In the genomic region with DNA sequence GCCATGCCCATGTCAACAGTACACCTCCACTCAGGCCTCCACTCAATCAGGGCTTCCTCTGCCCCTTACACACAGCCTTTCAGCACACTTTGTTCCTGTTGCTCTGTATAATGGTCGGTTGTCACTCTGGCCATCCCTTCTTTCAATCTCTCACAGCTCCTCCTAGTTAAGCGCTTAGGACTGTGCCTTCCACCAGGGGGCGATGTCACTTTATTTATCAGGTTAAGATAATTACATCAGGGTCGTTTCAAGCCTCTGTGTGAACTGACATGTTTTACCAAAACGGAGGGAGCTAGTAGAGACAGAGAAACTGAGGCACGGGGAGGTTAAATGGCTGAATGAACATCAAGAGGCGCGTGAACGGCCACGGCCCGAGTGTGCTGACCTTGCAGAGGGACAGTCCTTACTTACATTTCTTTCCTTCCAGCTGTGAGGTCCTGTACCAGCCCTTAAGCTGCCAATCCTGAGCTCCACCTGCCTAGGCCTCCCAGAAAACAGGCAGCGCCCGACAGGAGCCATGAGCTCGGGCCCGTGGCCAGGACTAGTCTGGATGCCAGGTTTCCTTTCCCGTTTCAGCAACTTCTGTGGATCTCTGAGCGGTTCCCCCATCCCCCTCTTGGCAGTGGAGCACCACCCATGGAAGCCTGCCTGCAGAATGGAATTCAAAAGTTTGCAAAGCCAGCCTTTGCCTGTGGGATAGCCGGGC, we compare ENCODE assay signal across 8 mouse cellular contexts. TPM values are rescaled to one million over a fixed set of nuclear protein-coding genes. Genes with fewer than 3 reads are reported as not detected.
DNase-seq lines count a peak whose midpoint lies in the region; ATAC-seq and TF ChIP-seq lines count a peak whose summit lies in the region.

No protein-coding gene starts in this region.

- H3K9ac ChIP-seq in heart, embryonic 15.5 days: peak overlapping the region; percentile 26
- H3K9ac ChIP-seq in liver, embryonic 14.5 days (replicated peaks): no peak overlapping the region
- peak overlapping the region; percentile 39; the same call in 1 of the 2 replicates for H3K9ac ChIP-seq in neural tube, embryonic 14.5 days (replicated peaks; ENCODE audit: low read depth, low read length)

- no peaks in the 10 kb centered on the region; the same call in 1 of the 2 replicates for H3K4me1 ChIP-seq in bone marrow, adult 2 months (ENCODE audit: control insufficient read depth, insufficient read depth, low read length)
- H3K4me1 ChIP-seq in heart, embryonic 15.5 days (replicated peaks): peaks cover 44% of the 10 kb centered on the region
- peaks cover 0 to 11% of the 10 kb centered on the region in 2 experiments; a peak in 2 of 4 replicates for H3K4me1 ChIP-seq in liver, embryonic 14.5 days (replicated peaks; ENCODE audit: control insufficient read depth in 2 of 2, insufficient read depth in 2 of 2, low read length in 1 of 2)
- peaks cover 19% of the 10 kb centered on the region for H3K4me1 ChIP-seq in neural tube, embryonic 14.5 days (ENCODE audit: control insufficient read depth, insufficient read depth, low read length)

- no peak overlapping the region for H3K27ac ChIP-seq in bone marrow, adult 2 months (ENCODE audit: control insufficient read depth, insufficient read depth, low read depth, low read length, poor library complexity)
- H3K27ac ChIP-seq in heart, embryonic 15.5 days: peak overlapping the region; percentile 75
- no peak overlapping the region for H3K27ac ChIP-seq in liver, embryonic 14.5 days
- H3K27ac ChIP-seq in neural tube, embryonic 14.5 days (ENCODE audit: low read depth, low read length): peak overlapping the region; percentile 1; the same call in 1 of the 2 replicates

- 14% methylated on average over 18 of the region's 18 CpGs for WGBS in bone marrow, adult 2 months
- WGBS in heart, embryonic 15.5 days: 6% methylated on average over 18 of the region's 18 CpGs
- WGBS in liver, embryonic 14.5 days (ENCODE audit: insufficient replicate concordance): 8% methylated on average over 18 of the region's 18 CpGs
- 6% methylated on average over 18 of the region's 18 CpGs for WGBS in neural tube, embryonic 14.5 days

- DNase-seq in B cell, adult 2 months: peak; percentile 84 to 87
- peak; percentile 96 for DNase-seq in fibroblast of lung, adult 2 months (ENCODE audit: low read depth)
- DNase-seq in kidney, postnatal 25 days: peak; percentile 87 to 92
- DNase-seq in liver, embryonic 14.5 days (ENCODE audit: low read depth in 3 of 3, low spot score in 3 of 3): peak in 2 of 3 experiments; percentile 43 to 55
- peak; percentile 84 for DNase-seq in thymus, postnatal 0 days (ENCODE audit: low spot score)

- no peaks in the 10 kb centered on the region for H3K9me3 ChIP-seq in heart, embryonic 15.5 days (replicated peaks)
- no peaks in the 10 kb centered on the region for H3K9me3 ChIP-seq in liver, embryonic 14.5 days (ENCODE audit: control insufficient read depth, low read length)
- H3K9me3 ChIP-seq in neural tube, embryonic 14.5 days (ENCODE audit: control insufficient read depth, low read length): no peaks in the 10 kb centered on the region

- H3K27me3 ChIP-seq in heart, embryonic 15.5 days: no peaks in the 10 kb centered on the region
- H3K27me3 ChIP-seq in liver, embryonic 14.5 days (ENCODE audit: control insufficient read depth, insufficient read depth, low read length): no peaks in the 10 kb centered on the region
- no peaks in the 10 kb centered on the region for H3K27me3 ChIP-seq in neural tube, embryonic 14.5 days (ENCODE audit: control insufficient read depth, insufficient read depth, low read length)

- TF ChIP-seq EP300 in liver, embryonic 14.5 days (IDR thresholded peaks at IDR 0.05; ENCODE audit: low read depth): no peak

- TF ChIP-seq POLR2A in bone marrow, adult 2 months (IDR thresholded peaks at IDR 0.05; ENCODE audit: borderline replicate concordance, control insufficient read depth, low read depth, low read length): no peak

- TF ChIP-seq CTCF in bone marrow, adult 2 months (IDR thresholded peaks at IDR 0.05; ENCODE audit: control insufficient read depth, insufficient read depth, low read length): peak; percentile 36
- TF ChIP-seq CTCF in liver, embryonic 14.5 days (IDR thresholded peaks at IDR 0.05; ENCODE audit: low read depth): peak; percentile 75

- no peak overlapping the region for H3K4me3 ChIP-seq in bone marrow, adult 2 months (replicated peaks; ENCODE audit: control insufficient read depth, low read depth, low read length)
- peak overlapping the region; percentile 33 for H3K4me3 ChIP-seq in heart, embryonic 15.5 days
- H3K4me3 ChIP-seq in liver, embryonic 14.5 days (ENCODE audit: insufficient read depth in 1 of 2, low read depth in 2 of 2, low read length in 2 of 2): no peak overlapping the region
- H3K4me3 ChIP-seq in neural tube, embryonic 14.5 days (ENCODE audit: low read depth, low read length): no peak overlapping the region

- ATAC-seq in heart, embryonic 15.5 days (replicated peaks; ENCODE audit: insufficient number of reproducible peaks, insufficient read depth, low FRiP score, low read depth): peak; percentile 14; the same call in 1 of the 2 replicates
- ATAC-seq in liver, embryonic 14.5 days (ENCODE audit: insufficient read depth): no peak
- ATAC-seq in neural tube, embryonic 14.5 days (ENCODE audit: low read depth): 0 out of 2 replicates have a peak, but pooled peaks have one; percentile 46

- no peaks in the 10 kb centered on the region for H3K36me3 ChIP-seq in heart, embryonic 15.5 days
- no peaks in the 10 kb centered on the region for H3K36me3 ChIP-seq in liver, embryonic 14.5 days (replicated peaks; ENCODE audit: control insufficient read depth, insufficient read depth, low read depth)
- H3K36me3 ChIP-seq in neural tube, embryonic 14.5 days (ENCODE audit: control insufficient read depth, insufficient read depth, low read length): no peaks in the 10 kb centered on the region

- peak overlapping the region; percentile 70 for H3K4me2 ChIP-seq in heart, embryonic 15.5 days
- no peak overlapping the region; the same call in 1 of the 2 replicates for H3K4me2 ChIP-seq in liver, embryonic 14.5 days (ENCODE audit: low read depth)
- 0 out of 2 replicates have a peak overlapping the region, but pooled peaks have one; percentile 1 for H3K4me2 ChIP-seq in neural tube, embryonic 14.5 days (ENCODE audit: low read depth, low read length)

RNA-seq across cellular contexts. Expression of gene Cant1, which starts 4.5 kb away (rescaled TPM):
- 8.3 and 14.6 TPM in 2 replicates for polyA plus RNA-seq in bone marrow, adult 2 months (2011; ENCODE audit: insufficient read depth, insufficient read length, low replicate concordance, missing spikeins)
- polyA plus RNA-seq in heart, embryonic 15.5 days (2015; fragmentation: Nextera tagmentation; extraction: Ambion mirVana): 17.2 and 24.3 TPM in 2 replicates
- 7.8 and 8.3 TPM in 2 replicates for polyA plus RNA-seq in liver, embryonic 14.5 days (2012; rRNA removed)
- 6.0 and 7.4 TPM in 2 replicates for polyA plus RNA-seq in liver, embryonic 14.5 days (2014; fragmentation: Nextera tagmentation; extraction: Ambion mirVana)
- 21.2 and 27.0 TPM in 2 replicates for polyA plus RNA-seq in neural tube, embryonic 14.5 days (2014; fragmentation: Nextera tagmentation; extraction: Ambion mirVana)
- polyA plus RNA-seq in thymus, postnatal 0 days (2015; fragmentation: Nextera tagmentation; extraction: Ambion mirVana): 24.6 and 26.6 TPM in 2 replicates

RNA-seq across cellular contexts. Expression of gene C1qtnf1, which starts 4.6 kb away (rescaled TPM):
- polyA plus RNA-seq in bone marrow, adult 2 months (2011; ENCODE audit: insufficient read depth, insufficient read length, low replicate concordance, missing spikeins): 1.5 and 1.8 TPM in 2 replicates
- 7.9 and 10.1 TPM in 2 replicates for polyA plus RNA-seq in heart, embryonic 15.5 days (2015; fragmentation: Nextera tagmentation; extraction: Ambion mirVana)
- polyA plus RNA-seq in liver, embryonic 14.5 days (2012; rRNA removed): 0.93 and 1.1 TPM in 2 replicates
- 0.90 and 1.4 TPM in 2 replicates for polyA plus RNA-seq in liver, embryonic 14.5 days (2014; fragmentation: Nextera tagmentation; extraction: Ambion mirVana)
- polyA plus RNA-seq in neural tube, embryonic 14.5 days (2014; fragmentation: Nextera tagmentation; extraction: Ambion mirVana): 3.3 and 6.2 TPM in 2 replicates
- 2.4 and 2.8 TPM in 2 replicates for polyA plus RNA-seq in thymus, postnatal 0 days (2015; fragmentation: Nextera tagmentation; extraction: Ambion mirVana)

RNA-seq across cellular contexts. Expression of gene Lgals3bp, which starts 21.5 kb away (rescaled TPM):
- polyA plus RNA-seq in bone marrow, adult 2 months (2011; ENCODE audit: insufficient read depth, insufficient read length, low replicate concordance, missing spikeins): 43.9 and 52.7 TPM in 2 replicates
- polyA plus RNA-seq in heart, embryonic 15.5 days (2015; fragmentation: Nextera tagmentation; extraction: Ambion mirVana): 9.6 and 20.7 TPM in 2 replicates
- polyA plus RNA-seq in liver, embryonic 14.5 days (2012; rRNA removed): 36.6 and 43.8 TPM in 2 replicates
- 30.1 and 32.6 TPM in 2 replicates for polyA plus RNA-seq in liver, embryonic 14.5 days (2014; fragmentation: Nextera tagmentation; extraction: Ambion mirVana)
- polyA plus RNA-seq in neural tube, embryonic 14.5 days (2014; fragmentation: Nextera tagmentation; extraction: Ambion mirVana): 1.9 and 4.0 TPM in 2 replicates
- polyA plus RNA-seq in thymus, postnatal 0 days (2015; fragmentation: Nextera tagmentation; extraction: Ambion mirVana): 100.0 and 116 TPM in 2 replicates

RNA-seq across cellular contexts. Expression of gene Engase, which starts 53.2 kb away (rescaled TPM):
- polyA plus RNA-seq in bone marrow, adult 2 months (2011; ENCODE audit: insufficient read depth, insufficient read length, low replicate concordance, missing spikeins): 7.4 and 15.0 TPM in 2 replicates
- polyA plus RNA-seq in heart, embryonic 15.5 days (2015; fragmentation: Nextera tagmentation; extraction: Ambion mirVana): 4.1 and 5.0 TPM in 2 replicates
- polyA plus RNA-seq in liver, embryonic 14.5 days (2012; rRNA removed): 4.1 and 4.7 TPM in 2 replicates
- polyA plus RNA-seq in liver, embryonic 14.5 days (2014; fragmentation: Nextera tagmentation; extraction: Ambion mirVana): 6.5 and 6.6 TPM in 2 replicates
- 5.9 and 6.0 TPM in 2 replicates for polyA plus RNA-seq in neural tube, embryonic 14.5 days (2014; fragmentation: Nextera tagmentation; extraction: Ambion mirVana)
- 16.0 and 17.1 TPM in 2 replicates for polyA plus RNA-seq in thymus, postnatal 0 days (2015; fragmentation: Nextera tagmentation; extraction: Ambion mirVana)

Comparison
In these comparisons a context has a peak if more than half of its experiments do, and no peak if none do; other contexts are left out.
1. H3K27ac ChIP-seq: peak in heart, embryonic 15.5 days (single experiment) and neural tube, embryonic 14.5 days (single experiment); none in bone marrow, adult 2 months (single experiment) and liver, embryonic 14.5 days (single experiment).
2. Peak in every context shown above with its lines, with median percentiles within 50 percentile points of each other: DNase-seq.